Mouse (Mus musculus) forebrain, embryonic 14.5 days (tissue): ENCODE measurements around the gene Ctrc. TPM values are rescaled to one million over a fixed set of nuclear protein-coding genes. Genes with fewer than 3 reads are reported as not detected.
A peak's percentile ranks its signal among the peaks of the same experiment; 100 is the strongest.

Source experiments
- ATAC-seq: fragments of 200-750 bp; cut with Nextera tagmentation; 2 replicates; pipeline ENCODE4 v1.8.0; 2017; ENCODE audit warnings: mild to moderate bottlenecking, moderate library complexity
- DNase-seq: peaks from one replicate; pipeline ENCODE4 v3.0.0-alpha.2; 2015; ENCODE audit warnings: low spot score
- H3K27ac ChIP-seq: fragments of 300-500 bp; sonication (generic); 2 replicates; pipeline ENCODE4 v1.5.1; 2014; ENCODE audit warnings: low read depth, mild to moderate bottlenecking, control low read depth, low read length, moderate library complexity
- H3K27me3 ChIP-seq: fragments of 300-500 bp; sonication (generic); replicated peaks from 2 replicates; pipeline ENCODE4 v1.6.1; 2014; ENCODE audit warnings: low read length, control low read depth, mixed read lengths; ENCODE audit not compliant: control insufficient read depth, insufficient read depth
- H3K36me3 ChIP-seq: fragments of 300-500 bp; sonication (generic); 2 replicates; pipeline ENCODE4 v1.6.1; 2014; ENCODE audit warnings: low read length, control low read depth; ENCODE audit not compliant: control insufficient read depth, insufficient read depth
- H3K4me1 ChIP-seq: fragments of 300-500 bp; sonication (generic); 2 replicates; pipeline ENCODE4 v1.6.1; 2014; ENCODE audit warnings: antibody characterized with exemption, low read length, control low read depth; ENCODE audit not compliant: control insufficient read depth, insufficient read depth
- H3K4me2 ChIP-seq: fragments of 300-500 bp; sonication (generic); 2 replicates; pipeline ENCODE4 v1.6.1; 2014; ENCODE audit warnings: mild to moderate bottlenecking, control low read depth, low read length
- H3K4me3 ChIP-seq: fragments of 300-500 bp; sonication (generic); 2 replicates; pipeline ENCODE4 v1.5.1; 2014; ENCODE audit warnings: low read depth, low read length, control low read depth
- H3K9ac ChIP-seq: fragments of 300-500 bp; sonication (generic); 2 replicates; pipeline ENCODE4 v1.6.1; 2014; ENCODE audit warnings: mild to moderate bottlenecking, low read length, control low read depth, moderate library complexity
- H3K9me3 ChIP-seq: fragments of 300-500 bp; sonication (generic); replicated peaks from 2 replicates; pipeline ENCODE4 v1.6.1; 2016; ENCODE audit warnings: low read length, control low read depth, mixed read lengths; ENCODE audit not compliant: control insufficient read depth
- WGBS: fragments of 180-500 bp; shearing (Covaris S2); extraction: QIAGEN DNeasy Blood & Tissue Kit; methylation state at CpG from one replicate; pipeline ENCODE4 v1.1.7; 2014; 5-methylcytosine and 5-hydroxymethylcytosine counted together
- polyA plus RNA-seq: library from polyadenylated mRNA; unstranded; fragments of >200 nt; fragmentation: Nextera tagmentation; extraction: Ambion mirVana; gene quantifications from 2 replicates; pipeline ENCODE4 v1.2.1, GENCODE M21; 2014

Gene Ctrc
- polyA plus RNA-seq, 1 experiment from 2014 or later: not detected

- no peak for DNase-seq
- no peak for ATAC-seq
- Histone ChIP-seq H3K27me3 (no peaks in the 10 kb centered on the region), H3K4me1 (no peaks in the 10 kb centered on the region), H3K4me3 (no peak overlapping the region), H3K27ac (no peak overlapping the region), H3K9ac (no peak overlapping the region), H3K36me3 (peaks cover 55% of the 10 kb centered on the region), H3K9me3 (no peaks in the 10 kb centered on the region), H3K4me2 (no peak overlapping the region)
- WGBS: 86% methylated on average over 4 of the region's 4 CpGs
Observed at GRCm38 (mm10) chr4:141804105-141804504, 42.1 kb downstream of the Ctrc start.

- Histone ChIP-seq H3K36me3 (peaks cover 8% of the 10 kb centered on the region; the same call in 1 of the 2 replicates), H3K4me3 (no peak overlapping the region), H3K9me3 (no peaks in the 10 kb centered on the region), H3K27me3 (no peaks in the 10 kb centered on the region), H3K27ac (no peak overlapping the region), H3K4me1 (peaks cover 8% of the 10 kb centered on the region; the same call in 1 of the 2 replicates), H3K9ac (no peak overlapping the region), H3K4me2 (no peak overlapping the region)
- ATAC-seq: no peak
- 94% methylated on average over 5 of the region's 5 CpGs for WGBS
- DNase-seq: no peak
Observed at GRCm38 (mm10) chr4:141797545-141797944, 48.6 kb downstream of the Ctrc start.

GRCm38 (mm10) chr4:141796954-141797353, 49.2 kb downstream of the Ctrc start:
- ATAC-seq (no peak), DNase-seq (no peak)
- no peak overlapping the region for H3K4me3 ChIP-seq
- H3K4me1 ChIP-seq: peaks cover 8% of the 10 kb centered on the region; the same call in 1 of the 2 replicates
- no peaks in the 10 kb centered on the region for H3K9me3 ChIP-seq
- 93% methylated on average over 4 of the region's 4 CpGs for WGBS
- H3K4me2 ChIP-seq: no peak overlapping the region
- H3K9ac ChIP-seq: no peak overlapping the region
- no peaks in the 10 kb centered on the region for H3K27me3 ChIP-seq
- H3K36me3 ChIP-seq: peaks cover 8% of the 10 kb centered on the region; the same call in 1 of the 2 replicates
- H3K27ac ChIP-seq: no peak overlapping the region

- H3K27ac ChIP-seq: no peak overlapping the region
- no peak overlapping the region for H3K9ac ChIP-seq
- no peaks in the 10 kb centered on the region for H3K9me3 ChIP-seq
- H3K4me3 ChIP-seq: no peak overlapping the region
- WGBS: 91% methylated on average over 7 of the region's 7 CpGs
- peaks cover 8% of the 10 kb centered on the region; the same call in 1 of the 2 replicates for H3K4me1 ChIP-seq
- H3K4me2 ChIP-seq: no peak overlapping the region
- no peaks in the 10 kb centered on the region for H3K27me3 ChIP-seq
- DNase-seq: no peak
- peaks cover 8% of the 10 kb centered on the region; the same call in 1 of the 2 replicates for H3K36me3 ChIP-seq
- no peak for ATAC-seq
Observed at GRCm38 (mm10) chr4:141796356-141796755, 49.8 kb downstream of the Ctrc start.

- Histone ChIP-seq H3K27me3 (no peaks in the 10 kb centered on the region), H3K4me2 (peak overlapping the region; percentile 64), H3K9me3 (no peaks in the 10 kb centered on the region), H3K9ac (peak overlapping the region; percentile 77), H3K4me1 (peaks cover 13% of the 10 kb centered on the region), H3K4me3 (peak overlapping the region; percentile 73), H3K36me3 (peaks cover 8% of the 10 kb centered on the region; the same call in 1 of the 2 replicates), H3K27ac (peak overlapping the region; percentile 89)
- 17% methylated on average over 5 of the region's 5 CpGs for WGBS
- DNase-seq (no peak), ATAC-seq (no peak)
Observed at GRCm38 (mm10) chr4:141794152-141794535, 52.0 kb downstream of the Ctrc start.

- under 1% methylated on average over 55 of the region's 80 CpGs for WGBS
- DNase-seq: peak; percentile 96
- peak within 1 kb of the TSS; percentile 89 for H3K27ac ChIP-seq
Observed at GRCm38 (mm10) chr4:141793282-141794151, 52.6 kb downstream of the Ctrc start, which contains the start of gene Casp9. Casp9 (plus strand) TSS chr4:141793612.

GRCm38 (mm10) chr4:141792554-141793281, 53.4 kb downstream of the Ctrc start:
- Histone ChIP-seq H3K4me1 (peaks cover 13% of the 10 kb centered on the region), H3K27me3 (no peaks in the 10 kb centered on the region), H3K36me3 (peaks cover 11% of the 10 kb centered on the region), H3K9ac (peak overlapping the region; percentile 33; the same call in 1 of the 2 replicates), H3K4me3 (peak overlapping the region; percentile 73), H3K9me3 (no peaks in the 10 kb centered on the region), H3K4me2 (peak overlapping the region; percentile 64), H3K27ac (peak overlapping the region; percentile 89)
- 14% methylated on average over 10 of the region's 10 CpGs for WGBS
- no peak for ATAC-seq
- no peak for DNase-seq

More at GRCm38 (mm10) chr4:141793282-141794151, 52.6 kb downstream of the Ctrc start, which contains the start of gene Casp9:
- peak within 1 kb of the TSS; percentile 77 for H3K9ac ChIP-seq
- no peaks in the 10 kb centered on the region for H3K27me3 ChIP-seq
- ATAC-seq: peak; percentile 78
- H3K4me3 ChIP-seq: peak within 1 kb of the TSS; percentile 73
- peaks cover 10% of the 10 kb centered on the region for H3K36me3 ChIP-seq
- peak within 1 kb of the TSS; percentile 64 for H3K4me2 ChIP-seq
- H3K4me1 ChIP-seq: peaks cover 13% of the 10 kb centered on the region
- no peaks in the 10 kb centered on the region for H3K9me3 ChIP-seq

GRCm38 (mm10) chr4:141791951-141792350, 54.2 kb downstream of the Ctrc start:
- H3K36me3 ChIP-seq: peaks cover 11% of the 10 kb centered on the region
- no peak overlapping the region for H3K9ac ChIP-seq
- WGBS: 92% methylated on average over 8 of the region's 8 CpGs
- H3K27ac ChIP-seq: no peak overlapping the region
- ATAC-seq: no peak
- H3K9me3 ChIP-seq: no peaks in the 10 kb centered on the region
- H3K27me3 ChIP-seq: no peaks in the 10 kb centered on the region
- no peak overlapping the region for H3K4me2 ChIP-seq
- peaks cover 13% of the 10 kb centered on the region for H3K4me1 ChIP-seq
- no peak overlapping the region for H3K4me3 ChIP-seq
- no peak for DNase-seq
